Mouse (Mus musculus) kidney, embryonic 15.5 days (tissue): Measurements from ENCODE around the gene Mfap2. TPM values are rescaled to one million over a fixed set of nuclear protein-coding genes. Genes with fewer than 3 reads are reported as not detected.

Source experiments
- ATAC-seq: fragments of 200-750 bp; cut with Nextera tagmentation; replicated peaks from 2 replicates; pipeline ENCODE4 v1.8.0; 2017; ENCODE audit warnings: moderate TSS enrichment; ENCODE audit not compliant: low FRiP score
- H3K27ac ChIP-seq: fragments of 300-500 bp; sonication (generic); 2 replicates; pipeline ENCODE4 v1.5.1; 2015; ENCODE audit warnings: mild to moderate bottlenecking, inconsistent platforms
- H3K27me3 ChIP-seq: fragments of 300-500 bp; sonication (generic); 2 replicates; pipeline ENCODE4 v1.6.1; 2015; ENCODE audit warnings: inconsistent platforms
- H3K36me3 ChIP-seq: fragments of 300-500 bp; sonication (generic); 2 replicates; pipeline ENCODE4 v1.6.1; 2015; ENCODE audit warnings: inconsistent platforms
- H3K4me1 ChIP-seq: fragments of 300-500 bp; sonication (generic); 2 replicates; pipeline ENCODE4 v1.6.1; 2015; ENCODE audit warnings: inconsistent platforms
- H3K4me2 ChIP-seq: fragments of 300-500 bp; sonication (generic); 2 replicates; pipeline ENCODE4 v1.6.1; 2015; ENCODE audit warnings: moderate library complexity, mild to moderate bottlenecking, inconsistent platforms
- H3K4me3 ChIP-seq: fragments of 300-500 bp; sonication (generic); replicated peaks from 2 replicates; pipeline ENCODE4 v1.5.1; 2015; ENCODE audit warnings: mild to moderate bottlenecking, inconsistent platforms
- H3K9ac ChIP-seq: fragments of 300-500 bp; sonication (generic); 2 replicates; pipeline ENCODE4 v1.6.1; 2015; ENCODE audit warnings: mild to moderate bottlenecking, inconsistent platforms
- H3K9me3 ChIP-seq: fragments of 300-500 bp; sonication (generic); replicated peaks from 2 replicates; pipeline ENCODE4 v1.6.1; 2016; ENCODE audit warnings: inconsistent platforms
- WGBS: fragments of 180-500 bp; shearing (Covaris S2); methylation state at CpG from one replicate; pipeline ENCODE4 v1.1.7; 2015; ENCODE audit warnings: mixed read lengths; 5-methylcytosine and 5-hydroxymethylcytosine counted together
- polyA plus RNA-seq: library from polyadenylated mRNA; unstranded; fragments of >200 nt; fragmentation: Nextera tagmentation; extraction: Ambion mirVana; gene quantifications from 2 replicates; pipeline ENCODE4 v1.2.1, GENCODE M21; 2015

Gene Mfap2
- polyA plus RNA-seq, 1 experiment from 2014 or later: 433 TPM

GRCm38 (mm10) chr4:141041117-141041516, 30.9 kb downstream of the Mfap2 start:
- peaks cover 16% of the 10 kb centered on the region for H3K4me1 ChIP-seq
- H3K9ac ChIP-seq: no peak overlapping the region
- no peak overlapping the region for H3K4me3 ChIP-seq
- peaks cover 83% of the 10 kb centered on the region for H3K36me3 ChIP-seq
- 46% methylated on average over 12 of the region's 12 CpGs for whole genome bisulfite sequencing
- no peaks in the 10 kb centered on the region for H3K9me3 ChIP-seq
- H3K4me2 ChIP-seq: peak overlapping the region; percentile 31; the same call in 1 of the 2 replicates
- H3K27ac ChIP-seq: 0 out of 2 replicates have a peak overlapping the region, but pooled peaks have one; percentile 56
- no peaks in the 10 kb centered on the region for H3K27me3 ChIP-seq
- 0 out of 2 replicates have a peak, but pooled peaks have one; percentile 30 for ATAC-seq

GRCm38 (mm10) chr4:141044816-141045215, 34.6 kb downstream of the Mfap2 start:
- Histone ChIP-seq H3K4me3 (no peak overlapping the region), H3K27ac (peak overlapping the region; percentile 70), H3K9me3 (no peaks in the 10 kb centered on the region), H3K27me3 (no peaks in the 10 kb centered on the region), H3K36me3 (peaks cover 60% of the 10 kb centered on the region), H3K4me2 (no peak overlapping the region), H3K4me1 (peaks cover 52% of the 10 kb centered on the region), H3K9ac (no peak overlapping the region)
- WGBS: 10% methylated on average over 8 of the region's 8 CpGs
- ATAC-seq: 0 out of 2 replicates have a peak, but pooled peaks have one; percentile 7

GRCm38 (mm10) chr4:141048810-141049475, 38.7 kb downstream of the Mfap2 start:
- 64% methylated on average over 17 of the region's 17 CpGs for WGBS
- Histone ChIP-seq H3K4me3 (no peak overlapping the region), H3K27ac (peak overlapping the region; percentile 45), H3K36me3 (peaks cover 21% of the 10 kb centered on the region), H3K27me3 (no peaks in the 10 kb centered on the region), H3K4me2 (peak overlapping the region; percentile 21; the same call in 1 of the 2 replicates), H3K9ac (no peak overlapping the region), H3K9me3 (no peaks in the 10 kb centered on the region), H3K4me1 (peaks cover 81% of the 10 kb centered on the region)
- ATAC-seq: no peak

DNA sequence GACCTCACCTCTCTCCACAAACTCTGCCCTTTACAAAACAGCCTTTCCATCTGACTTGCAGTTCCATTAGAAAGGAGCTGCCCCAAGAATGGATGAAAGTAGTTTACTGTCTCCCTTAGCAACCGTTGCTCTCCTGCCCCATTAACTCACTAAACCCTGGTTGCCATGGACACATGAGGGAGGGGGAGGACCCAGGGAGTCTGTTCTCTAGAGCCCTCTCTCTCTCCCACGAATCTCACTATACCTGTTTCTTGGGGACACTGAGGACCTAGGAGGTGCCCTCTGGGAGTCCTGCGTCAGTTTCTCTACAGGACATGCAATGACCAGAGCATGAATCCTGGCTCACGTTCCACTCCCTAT, 39.2 kb downstream of the Mfap2 start:
- peaks cover 84% of the 10 kb centered on the region for H3K4me1 ChIP-seq

DNA sequence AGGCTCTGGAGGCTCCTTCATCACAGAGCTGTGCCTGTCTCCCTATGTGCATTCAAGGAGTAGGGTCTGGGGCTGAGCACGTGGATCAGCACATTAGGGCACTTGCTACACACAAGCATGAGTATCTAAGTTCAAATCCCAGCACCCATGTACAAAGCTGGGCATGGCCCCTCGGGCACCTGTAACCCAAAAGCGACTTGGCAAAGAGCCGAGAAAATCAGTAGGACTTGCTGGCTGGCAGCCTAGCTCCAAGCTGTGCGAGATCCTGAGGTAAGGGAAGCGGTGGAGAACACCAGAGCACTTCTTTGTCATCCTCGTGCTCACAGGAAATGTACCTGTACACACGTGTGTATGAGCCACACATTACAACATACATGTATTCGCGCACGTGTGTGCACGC, 42.2 kb downstream of the Mfap2 start:
- no peaks in the 10 kb centered on the region for H3K27me3 ChIP-seq
- no peaks in the 10 kb centered on the region for H3K9me3 ChIP-seq
- H3K4me3 ChIP-seq: peak overlapping the region; percentile 30
- no peak for ATAC-seq
- peak overlapping the region; percentile 96 for H3K27ac ChIP-seq
- peak overlapping the region; percentile 29; the same call in 1 of the 2 replicates for H3K9ac ChIP-seq
- peaks cover 29% of the 10 kb centered on the region for H3K36me3 ChIP-seq
- peaks cover 70% of the 10 kb centered on the region for H3K4me1 ChIP-seq
- H3K4me2 ChIP-seq: peak overlapping the region; percentile 50
- WGBS: 88% methylated on average over 12 of the region's 12 CpGs

More for the DNA sequence above, 39.2 kb downstream of the Mfap2 start:
- H3K36me3 ChIP-seq: peaks cover 21% of the 10 kb centered on the region
- H3K4me3 ChIP-seq: no peak overlapping the region
- peak overlapping the region; percentile 21; the same call in 1 of the 2 replicates for H3K4me2 ChIP-seq
- no peak overlapping the region for H3K9ac ChIP-seq
- no peaks in the 10 kb centered on the region for H3K27me3 ChIP-seq
- WGBS: 30% methylated on average over 4 of the region's 4 CpGs
- 0 out of 2 replicates have a peak, but pooled peaks have one; percentile 10 for ATAC-seq
- H3K9me3 ChIP-seq: no peaks in the 10 kb centered on the region
- peak overlapping the region; percentile 45 for H3K27ac ChIP-seq

DNA sequence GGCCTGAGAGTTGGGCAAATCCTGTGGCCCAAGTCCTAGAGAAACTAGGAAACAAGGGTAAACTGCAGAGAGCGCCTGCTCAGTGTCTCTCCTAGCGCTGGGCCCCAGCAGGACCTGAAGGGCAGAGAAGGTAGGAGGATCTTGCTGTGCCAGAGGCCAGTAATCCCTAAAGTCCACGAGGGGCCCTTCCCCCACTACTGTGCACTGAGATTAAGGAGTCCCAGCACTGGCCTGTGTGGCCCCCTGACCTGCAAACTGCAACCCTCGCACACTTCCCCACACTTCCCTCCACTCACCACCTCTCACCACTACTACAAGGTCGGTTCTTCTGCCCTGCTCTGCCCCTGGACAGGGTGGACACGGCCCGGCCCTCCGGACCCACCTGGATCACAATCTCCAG, 42.9 kb downstream of the Mfap2 start:
- no peak; the same call in 1 of the 2 replicates for ATAC-seq
- H3K27ac ChIP-seq: peak overlapping the region; percentile 96

GRCm38 (mm10) chr4:141053568-141054161, 43.4 kb downstream of the Mfap2 start:
- Histone ChIP-seq H3K27me3 (no peaks in the 10 kb centered on the region), H3K4me2 (peak overlapping the region; percentile 50), H3K4me3 (peak overlapping the region; percentile 30), H3K9me3 (no peaks in the 10 kb centered on the region), H3K9ac (peak overlapping the region; percentile 29; the same call in 1 of the 2 replicates), H3K36me3 (peaks cover 34% of the 10 kb centered on the region), H3K4me1 (peaks cover 66% of the 10 kb centered on the region), H3K27ac (peak overlapping the region; percentile 96)
- ATAC-seq: peak; percentile 87
- 23% methylated on average over 17 of the region's 17 CpGs for WGBS

More for the DNA sequence above, 42.9 kb downstream of the Mfap2 start:
- H3K36me3 ChIP-seq: peaks cover 34% of the 10 kb centered on the region
- peak overlapping the region; percentile 50 for H3K4me2 ChIP-seq
- no peaks in the 10 kb centered on the region for H3K9me3 ChIP-seq
- peak overlapping the region; percentile 30 for H3K4me3 ChIP-seq
- H3K9ac ChIP-seq: peak overlapping the region; percentile 29; the same call in 1 of the 2 replicates
- no peaks in the 10 kb centered on the region for H3K27me3 ChIP-seq
- WGBS: 34% methylated on average over 8 of the region's 8 CpGs
- peaks cover 66% of the 10 kb centered on the region for H3K4me1 ChIP-seq

DNA sequence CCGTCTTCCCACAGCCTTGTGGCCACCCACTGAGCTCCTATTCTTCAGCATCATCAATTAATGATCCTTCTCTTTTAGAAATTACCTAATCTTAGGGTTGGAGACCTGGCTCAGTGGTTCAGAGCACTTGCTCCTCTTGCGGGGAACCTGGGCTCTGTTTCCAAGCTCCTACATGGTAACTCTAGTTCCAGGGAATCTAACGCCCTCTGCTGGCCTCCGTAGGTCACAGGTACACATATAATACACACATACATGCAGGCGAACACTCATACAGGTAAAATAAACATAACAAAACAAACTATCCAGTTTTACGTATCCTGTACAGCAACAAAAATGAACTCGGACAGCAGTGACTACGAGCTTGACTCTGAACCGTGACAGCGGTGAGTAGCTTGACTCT, 46.8 kb downstream of the Mfap2 start:
- Histone ChIP-seq H3K36me3 (peaks cover 34% of the 10 kb centered on the region), H3K4me3 (no peak overlapping the region), H3K9ac (no peak overlapping the region), H3K27ac (no peak overlapping the region), H3K27me3 (no peaks in the 10 kb centered on the region), H3K4me2 (no peak overlapping the region), H3K9me3 (no peaks in the 10 kb centered on the region), H3K4me1 (peaks cover 58% of the 10 kb centered on the region)
- no peak for ATAC-seq
- 93% methylated on average over 10 of the region's 10 CpGs for WGBS

GRCm38 (mm10) chr4:141058835-141059234, 48.6 kb downstream of the Mfap2 start:
- Histone ChIP-seq H3K36me3 (peaks cover 34% of the 10 kb centered on the region), H3K4me1 (peaks cover 39% of the 10 kb centered on the region), H3K9ac (no peak overlapping the region), H3K4me2 (peak overlapping the region; percentile 71; the same call in 1 of the 2 replicates), H3K4me3 (no peak overlapping the region), H3K27ac (peak overlapping the region; percentile 7; the same call in 1 of the 2 replicates), H3K9me3 (no peaks in the 10 kb centered on the region), H3K27me3 (no peaks in the 10 kb centered on the region)
- no peak for ATAC-seq
- 63% methylated on average over 9 of the region's 9 CpGs for WGBS

DNA sequence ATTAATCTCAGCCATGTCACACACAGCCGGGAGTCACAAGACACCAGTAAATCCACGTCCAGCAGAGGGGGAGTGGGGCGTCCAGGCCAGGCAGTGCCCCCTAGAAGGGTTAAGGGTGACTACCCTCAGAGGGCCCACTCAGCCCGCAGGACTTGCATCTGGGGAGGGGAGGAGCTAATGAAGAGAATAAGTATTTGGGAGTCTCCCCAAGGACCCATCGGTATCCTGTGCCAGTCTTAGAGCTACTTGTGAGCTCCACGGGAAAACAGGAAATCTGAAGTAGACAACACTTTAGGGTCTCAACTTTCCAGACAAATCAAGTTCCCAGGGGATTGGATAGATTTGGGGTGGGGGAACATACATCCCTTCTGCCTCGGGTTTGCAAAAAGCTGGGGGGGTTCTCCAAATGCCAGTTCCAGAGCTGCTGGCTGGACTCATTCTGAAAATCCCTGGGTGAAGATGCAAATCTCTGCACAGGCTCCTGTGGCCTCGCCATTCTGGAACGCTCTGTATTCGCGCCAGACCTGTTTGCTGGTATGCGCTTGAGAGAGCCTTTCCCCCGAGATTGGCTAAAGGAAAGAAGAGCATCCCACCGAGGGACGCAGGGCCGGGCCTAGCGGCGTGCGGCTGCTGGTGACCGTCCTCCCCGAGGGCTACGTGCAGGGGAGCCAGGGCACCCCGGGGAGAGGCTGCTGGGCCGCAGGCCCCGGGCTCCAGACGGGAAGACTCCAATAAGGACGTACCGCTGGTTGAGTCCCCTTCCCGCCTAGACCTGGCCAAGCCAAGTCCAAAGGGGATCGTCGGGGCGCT, 49.6 kb downstream of the Mfap2 start:
- H3K27ac ChIP-seq: peak overlapping the region; percentile 96
- H3K27me3 ChIP-seq: no peaks in the 10 kb centered on the region
- peak overlapping the region; percentile 72 for H3K9ac ChIP-seq
- WGBS: 2% methylated on average over 32 of the region's 32 CpGs
- peak overlapping the region; percentile 71 for H3K4me2 ChIP-seq
- H3K36me3 ChIP-seq: peaks cover 30% of the 10 kb centered on the region
- H3K9me3 ChIP-seq: no peaks in the 10 kb centered on the region
- peaks cover 29% of the 10 kb centered on the region for H3K4me1 ChIP-seq
- H3K4me3 ChIP-seq: peak overlapping the region; percentile 72
- ATAC-seq: no peak

- Histone ChIP-seq H3K27ac (peak within 1 kb of the TSS; percentile 96), H3K27me3 (no peaks in the 10 kb centered on the region), H3K4me1 (peaks cover 28% of the 10 kb centered on the region), H3K4me2 (peak within 1 kb of the TSS; percentile 71), H3K9me3 (no peaks in the 10 kb centered on the region), H3K36me3 (peaks cover 28% of the 10 kb centered on the region), H3K9ac (peak within 1 kb of the TSS; percentile 72), H3K4me3 (peak within 1 kb of the TSS; percentile 72)
- 1% methylated on average over 77 of the region's 77 CpGs for WGBS
- peak; percentile 94 for ATAC-seq
Observed at GRCm38 (mm10) chr4:141060426-141061301, 50.4 kb downstream of the Mfap2 start, which contains the start of gene Crocc. Crocc (minus strand) TSS chr4:141060550.
